Mouse (Mus musculus) embryo, embryonic 11.5 days (tissue): ENCODE data around the gene Cdc42ep3.

Source experiments
- DNase-seq: peaks from one replicate; pipeline ENCODE4 v3.0.0-alpha.2; 2012; ENCODE audit warnings: low read depth, low spot score

The Cdc42ep3 gene

DNA sequence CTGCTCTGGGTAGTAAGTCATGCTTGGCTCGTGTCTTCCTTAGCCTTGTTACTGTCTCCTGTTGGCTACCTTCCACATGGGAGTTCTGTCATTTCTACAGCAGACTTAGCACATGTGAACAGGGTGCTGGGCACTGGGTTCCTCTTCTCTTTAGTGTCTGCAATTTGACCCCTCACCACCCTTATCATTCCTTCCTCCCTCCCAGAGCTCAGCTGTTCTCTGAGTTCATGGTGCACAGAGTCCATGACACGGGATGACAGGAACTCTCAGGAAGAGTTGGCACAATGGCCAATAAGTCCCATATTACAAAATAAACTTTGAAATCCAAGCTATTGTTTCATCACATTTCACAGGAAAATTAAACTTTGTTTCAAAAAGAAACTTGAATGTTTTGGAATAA, 64.2 kb downstream of the Cdc42ep3 start:
- no peak for DNase-seq

GRCm38 (mm10) chr17:79287302-79287701, 67.6 kb downstream of the Cdc42ep3 start:
- no peak for DNase-seq

DNA sequence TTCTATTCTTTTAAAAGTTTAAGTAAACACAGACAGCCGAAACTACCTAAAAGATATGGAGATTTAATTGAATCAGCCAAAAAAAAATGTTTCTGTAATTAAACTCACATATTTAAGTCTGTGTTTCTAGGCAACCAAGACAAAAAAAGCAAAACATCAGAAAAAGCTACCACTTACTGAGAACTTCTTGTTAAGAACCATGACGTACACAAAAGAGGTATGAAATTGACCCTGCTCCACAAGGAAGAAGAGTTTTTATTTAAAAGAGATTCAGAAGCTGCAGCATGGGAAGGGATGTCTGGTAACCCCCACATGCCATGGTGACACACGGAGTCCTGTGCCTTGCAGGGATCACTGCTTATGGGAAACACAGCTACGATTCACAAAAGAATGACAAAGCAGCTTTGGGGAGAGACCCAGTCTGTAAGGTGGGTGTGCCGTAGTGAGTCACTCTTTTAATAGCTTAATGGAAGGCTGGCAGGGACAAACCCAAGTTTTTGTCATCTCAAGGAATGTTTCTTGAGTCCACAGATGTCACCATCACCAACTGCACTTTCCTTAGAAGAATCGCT, 69.8 kb downstream of the Cdc42ep3 start:
- DNase-seq, result no peak
